Mouse (Mus musculus) monocyte, adult 5-6 weeks (primary cell): ENCODE data around the gene Dab1. TPM values are rescaled to one million over a fixed set of nuclear protein-coding genes. Genes with fewer than 3 reads are reported as not detected.

Experiments used
- ATAC-seq: fragments of 153-309, 156-312 bp; replicated peaks from 2 replicates; pipeline ENCODE4 v1.8.0; 2017; ENCODE audit warnings: mild to moderate bottlenecking; ENCODE audit not compliant: low TSS enrichment, insufficient number of reproducible peaks, severe bottlenecking, poor library complexity, low FRiP score
- total RNA-seq: library from RNA; stranded (forward); fragments of 200-1000, 200-491, 200-594 nt; gene quantifications from 3 replicates; pipeline ENCODE4 v1.2.3, GENCODE M21; 2017

Dab1 gene
- total RNA-seq, 1 experiment from 2014 or later: not detected

- no peak for ATAC-seq
These were observed 424.3 kb downstream of the Dab1 start for GRCm38 (mm10) chr4:104043441-104043840.

GRCm38 (mm10) chr4:104044634-104045033 is 425.5 kb downstream of the Dab1 start:
- no peak for ATAC-seq

DNA sequence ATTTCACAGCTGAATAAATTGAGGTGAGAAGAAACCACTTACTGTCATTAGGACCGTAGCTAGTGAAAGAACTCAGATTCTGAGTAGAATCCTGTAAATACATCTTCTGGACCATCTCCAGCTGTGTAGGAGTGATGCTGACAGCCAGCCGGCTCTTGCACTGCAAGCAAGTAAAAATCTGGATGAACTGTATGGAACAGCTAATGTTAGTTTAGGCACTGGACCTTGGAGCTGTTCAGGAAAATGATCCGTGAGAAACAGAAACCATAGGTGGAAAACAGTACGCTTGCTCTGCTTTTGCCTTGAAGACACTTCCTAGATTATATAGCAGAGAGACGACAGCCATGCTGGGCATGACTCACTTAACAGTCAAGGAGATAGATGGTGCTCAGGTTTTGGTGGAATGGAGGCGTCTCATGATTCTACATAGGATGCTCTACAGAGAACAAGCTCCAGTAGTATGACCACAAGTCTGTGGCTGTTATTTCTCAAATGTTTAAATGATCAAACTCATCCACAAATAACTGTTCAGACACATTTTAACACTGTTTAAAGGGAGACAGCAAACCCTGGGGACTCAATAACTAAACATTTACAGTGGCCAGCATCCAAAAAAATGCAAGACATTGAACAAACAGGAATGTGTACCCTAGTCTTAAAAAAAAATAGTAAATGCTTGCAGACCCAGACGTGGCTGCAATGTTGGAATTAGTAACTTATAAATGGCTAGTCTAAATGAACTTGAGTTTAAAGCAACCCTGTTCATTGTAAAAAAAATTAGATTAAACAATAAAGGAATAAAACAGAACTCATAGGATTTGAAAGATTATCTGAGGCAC is 429.0 kb downstream of the Dab1 start:
- no peak for ATAC-seq

- ATAC-seq: no peak
These were observed 438.0 kb downstream of the Dab1 start for GRCm38 (mm10) chr4:104057116-104057515.

GRCm38 (mm10) chr4:104059569-104059968 is 440.4 kb downstream of the Dab1 start:
- no peak for ATAC-seq

GRCm38 (mm10) chr4:104062356-104062755 is 443.2 kb downstream of the Dab1 start:
- no peak for ATAC-seq

GRCm38 (mm10) chr4:104066901-104067300 is 447.7 kb downstream of the Dab1 start:
- no peak for ATAC-seq

DNA sequence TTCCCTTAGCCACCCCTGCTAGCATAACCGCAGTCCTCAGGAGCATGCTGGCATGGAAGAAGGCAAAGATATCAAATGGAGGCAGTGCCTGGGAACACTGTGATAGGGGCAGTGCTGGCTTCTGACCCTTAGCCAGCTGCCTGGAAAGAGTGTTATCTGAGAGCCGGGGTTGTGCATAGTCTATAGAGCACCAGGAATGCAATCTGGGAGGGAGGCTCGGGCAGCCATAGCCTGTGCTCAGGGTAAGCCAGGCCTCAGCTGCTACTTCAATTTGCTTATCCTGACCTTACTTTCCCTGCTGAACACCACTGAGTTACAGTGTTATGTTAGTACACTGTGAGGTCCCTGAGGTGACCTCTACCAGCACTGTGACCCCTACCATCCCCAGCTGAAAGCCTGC is 448.6 kb downstream of the Dab1 start:
- ATAC-seq: no peak

DNA sequence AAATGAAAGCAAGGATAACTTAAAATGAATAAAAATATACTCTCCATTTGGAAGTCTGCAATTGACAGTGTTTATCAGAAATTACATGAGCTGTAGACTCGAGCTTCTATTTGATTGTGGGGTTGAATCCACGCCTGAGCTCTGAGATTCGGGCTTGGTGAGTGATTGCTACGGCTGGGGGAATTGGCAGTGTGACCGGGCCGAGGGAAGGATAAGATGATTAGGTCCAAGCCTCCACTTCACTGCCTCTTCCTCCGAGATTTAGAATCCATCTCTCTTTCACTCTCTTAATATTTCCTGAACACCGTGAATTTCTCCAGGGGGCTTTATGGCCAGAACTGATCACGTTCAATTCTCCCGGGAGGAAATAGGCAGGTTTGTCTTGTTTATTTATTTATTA is 452.1 kb downstream of the Dab1 start:
- no peak for ATAC-seq

DNA sequence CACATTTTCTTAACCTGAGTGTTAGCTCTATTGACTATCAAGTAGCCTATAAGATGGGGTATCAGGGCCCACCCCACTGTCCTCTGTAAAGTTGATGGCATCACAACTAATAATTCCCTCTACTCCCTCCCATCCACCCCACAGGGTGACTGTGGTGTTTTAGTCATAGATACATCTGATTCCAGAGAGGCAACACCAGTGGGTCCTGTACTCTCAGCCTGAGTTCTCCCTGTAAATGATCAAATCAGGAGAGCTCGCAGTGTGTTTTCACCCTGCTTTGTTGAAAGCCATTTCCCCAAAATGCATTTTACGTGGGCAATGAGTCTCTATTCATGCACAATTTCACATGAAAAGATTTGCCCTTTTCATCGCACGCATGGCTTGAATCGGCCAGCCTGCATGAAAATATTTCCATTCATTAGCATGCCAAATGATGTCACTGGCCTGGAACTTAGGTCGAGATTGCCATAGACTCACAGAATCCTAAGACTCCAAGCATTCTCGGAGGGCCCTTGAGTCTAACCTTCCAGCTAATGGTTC is 454.8 kb downstream of the Dab1 start:
- ATAC-seq: no peak

- ATAC-seq: no peak
These were observed 458.6 kb downstream of the Dab1 start for GRCm38 (mm10) chr4:104077771-104078170.

GRCm38 (mm10) chr4:104106299-104106698 is 487.1 kb downstream of the Dab1 start:
- no peak for ATAC-seq

GRCm38 (mm10) chr4:104111614-104112013 is 492.5 kb downstream of the Dab1 start:
- ATAC-seq: no peak

GRCm38 (mm10) chr4:104113209-104114005 is 494.2 kb downstream of the Dab1 start:
- ATAC-seq: no peak

GRCm38 (mm10) chr4:104114006-104114361 is 494.8 kb downstream of the Dab1 start:
- no peak for ATAC-seq

- no peak for ATAC-seq
These were observed 500.9 kb downstream of the Dab1 start for GRCm38 (mm10) chr4:104120108-104120507.

DNA sequence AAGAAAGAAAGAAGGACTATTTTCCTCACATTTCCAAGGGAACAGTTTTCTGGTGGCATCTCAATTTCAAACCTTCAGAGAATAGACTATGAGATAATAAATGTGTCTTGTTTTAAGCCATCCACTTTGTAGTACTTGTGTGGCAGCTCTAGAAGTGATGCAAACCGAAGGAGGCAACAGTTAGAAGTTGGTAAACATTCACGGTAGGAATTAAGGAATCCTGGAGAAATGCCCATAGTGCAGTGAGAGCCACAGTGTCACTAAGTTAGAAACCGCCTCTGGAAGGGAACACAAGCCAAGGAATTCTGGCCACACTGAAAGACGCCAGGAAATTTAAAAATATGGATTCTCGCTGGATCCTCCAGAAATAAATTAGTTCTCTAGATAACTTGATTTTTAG is 502.8 kb downstream of the Dab1 start:
- no peak for ATAC-seq

GRCm38 (mm10) chr4:104122364-104122763 is 503.2 kb downstream of the Dab1 start:
- no peak for ATAC-seq

- no peak for ATAC-seq
These were observed 534.5 kb downstream of the Dab1 start for GRCm38 (mm10) chr4:104153637-104154036.

DNA sequence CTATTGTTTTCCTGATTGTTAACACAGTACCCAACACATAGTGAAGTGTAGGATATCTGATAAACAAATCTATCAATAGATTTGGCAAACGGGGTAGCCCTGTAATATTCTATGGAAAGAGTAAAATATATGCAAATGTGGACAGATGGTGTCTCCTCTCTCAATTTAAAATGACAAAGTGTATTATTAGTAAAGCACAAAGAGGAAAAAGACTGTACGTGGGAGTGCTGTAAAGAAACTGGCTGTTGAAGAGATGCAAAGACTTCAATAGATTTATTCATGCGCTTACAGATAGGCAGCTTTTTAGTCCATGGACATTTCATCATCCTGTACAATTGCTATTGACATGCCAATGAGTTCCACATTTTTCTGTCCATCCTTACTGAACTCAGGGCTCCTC is 558.9 kb downstream of the Dab1 start:
- ATAC-seq: no peak
